Mouse (Mus musculus): ENCODE data around the gene AI661453.

The AI661453 gene

GRCm38 (mm10) chr17:47465016-47465415 lies 28.6 kb downstream of the AI661453 start:
- no peak for DNase-seq (ENCODE audit: low read depth, low spot score)

- DNase-seq (ENCODE audit: low read depth, low spot score), result no peak
Observed at GRCm38 (mm10) chr17:47466284-47466683, 29.9 kb downstream of the AI661453 start.

- DNase-seq (ENCODE audit: low read depth, low spot score), result no peak
Observed at GRCm38 (mm10) chr17:47467659-47468058, 31.2 kb downstream of the AI661453 start.

- DNase-seq (ENCODE audit: low read depth, low spot score), result peak; percentile 48
Observed at GRCm38 (mm10) chr17:47468063-47468462, 31.6 kb downstream of the AI661453 start.

- DNase-seq (ENCODE audit: low read depth, low spot score), result peak; percentile 55
Observed at GRCm38 (mm10) chr17:47468466-47468865, 32.1 kb downstream of the AI661453 start.

- no peak for DNase-seq (ENCODE audit: low read depth, low spot score)
Observed at GRCm38 (mm10) chr17:47469642-47470041, 33.2 kb downstream of the AI661453 start.

- DNase-seq (ENCODE audit: low read depth, low spot score), result no peak
Observed at GRCm38 (mm10) chr17:47470121-47470520, 33.7 kb downstream of the AI661453 start.

- no peak for DNase-seq (ENCODE audit: low read depth, low spot score)
Observed at GRCm38 (mm10) chr17:47470686-47471085, 34.3 kb downstream of the AI661453 start.

GRCm38 (mm10) chr17:47472435-47473350 lies 36.3 kb downstream of the AI661453 start:
- no peak for DNase-seq (ENCODE audit: low read depth, low spot score)

GRCm38 (mm10) chr17:47473434-47473974 lies 37.1 kb downstream of the AI661453 start:
- DNase-seq (ENCODE audit: low read depth, low spot score), result peak; percentile 73

GRCm38 (mm10) chr17:47474250-47474649 lies 37.8 kb downstream of the AI661453 start:
- DNase-seq (ENCODE audit: low read depth, low spot score), result no peak

- DNase-seq (ENCODE audit: low read depth, low spot score), result no peak
Observed at GRCm38 (mm10) chr17:47475181-47475580, 38.8 kb downstream of the AI661453 start.

- DNase-seq (ENCODE audit: low read depth, low spot score), result peak; percentile 87
Observed at GRCm38 (mm10) chr17:47475714-47476113, 39.3 kb downstream of the AI661453 start.

- DNase-seq (ENCODE audit: low read depth, low spot score), result no peak
Observed at GRCm38 (mm10) chr17:47479887-47480286, 43.5 kb downstream of the AI661453 start.

GRCm38 (mm10) chr17:47482401-47482800 lies 46.0 kb downstream of the AI661453 start:
- peak; percentile 86 for DNase-seq (ENCODE audit: low read depth, low spot score)

- DNase-seq (ENCODE audit: low read depth, low spot score), result peak; percentile 91
Observed at GRCm38 (mm10) chr17:47484241-47484921, 48.0 kb downstream of the AI661453 start.

- no peak for DNase-seq (ENCODE audit: low read depth, low spot score)
Observed at GRCm38 (mm10) chr17:47484993-47485392, 48.6 kb downstream of the AI661453 start.

- no peak for DNase-seq (ENCODE audit: low read depth, low spot score)
Observed at GRCm38 (mm10) chr17:47485791-47486190, 49.4 kb downstream of the AI661453 start.

GRCm38 (mm10) chr17:47490791-47491190 lies 54.4 kb downstream of the AI661453 start:
- DNase-seq (ENCODE audit: low read depth, low spot score), result no peak

GRCm38 (mm10) chr17:47492731-47493130 lies 56.3 kb downstream of the AI661453 start:
- peak; percentile 69 for DNase-seq (ENCODE audit: low read depth, low spot score)

- no peak for DNase-seq (ENCODE audit: low read depth, low spot score)
Observed at GRCm38 (mm10) chr17:47493653-47494052, 57.2 kb downstream of the AI661453 start.

- no peak for DNase-seq (ENCODE audit: low read depth, low spot score)
Observed at GRCm38 (mm10) chr17:47494132-47494531, 57.7 kb downstream of the AI661453 start.
